Mouse (Mus musculus) C2C12 (cell line): ENCODE measurements around the gene Ugt1a5. TPM values are rescaled to one million over a fixed set of nuclear protein-coding genes. Genes with fewer than 3 reads are reported as not detected.

Experiments used
- H3K27me3 ChIP-seq: one replicate; pipeline ENCODE4 v1.6.1; 2011; ENCODE audit not compliant: control insufficient read depth, insufficient read depth, insufficient read length
- H3K36me3 ChIP-seq: one replicate; pipeline ENCODE4 v1.6.1; 2011; ENCODE audit not compliant: control insufficient read depth, insufficient read depth
- H3K4me3 ChIP-seq: one replicate; pipeline ENCODE4 v1.5.1; 2011; ENCODE audit warnings: mild to moderate bottlenecking, control low read depth; ENCODE audit not compliant: poor library complexity, insufficient read depth, severe bottlenecking
- H3K79me2 ChIP-seq: one replicate; pipeline ENCODE4 v1.6.1; 2011; ENCODE audit not compliant: control insufficient read depth, insufficient read depth
- H3K79me3 ChIP-seq: one replicate; pipeline ENCODE4 v1.6.1; 2011; ENCODE audit warnings: low read depth, control low read depth
- H3ac ChIP-seq: one replicate; pipeline ENCODE3; 2011; ENCODE audit warnings: low read depth; ENCODE audit not compliant: control insufficient read depth, insufficient read length
- CEBPB ChIP-seq: IDR thresholded peaks from one replicate; pipeline ENCODE4 v1.6.1; 2011; ENCODE audit warnings: low read depth, mild to moderate bottlenecking, control low read depth, moderate library complexity
- CTCF ChIP-seq: IDR thresholded peaks from one replicate; pipeline ENCODE4 v1.5.1; 2011; ENCODE audit not compliant: control insufficient read depth, insufficient read depth, insufficient read length
- FOSL1 ChIP-seq: IDR thresholded peaks from one replicate; pipeline ENCODE4 v1.8.0; 2011; ENCODE audit warnings: mild to moderate bottlenecking, low read length; ENCODE audit not compliant: poor library complexity, insufficient read depth, severe bottlenecking
- MAX ChIP-seq: IDR thresholded peaks from one replicate; pipeline ENCODE4 v1.6.1; 2011; ENCODE audit warnings: mild to moderate bottlenecking, control low read depth
- MYOD1 ChIP-seq: IDR thresholded peaks from one replicate; pipeline ENCODE4 v1.6.1; 2011; ENCODE audit warnings: low read depth; ENCODE audit not compliant: control insufficient read depth, insufficient read length
- MYOG ChIP-seq: IDR thresholded peaks from one replicate; pipeline ENCODE4 v1.6.1; 2011; ENCODE audit not compliant: control insufficient read depth, insufficient read length; ENCODE audit errors: extremely low read depth
- USF1 ChIP-seq: IDR thresholded peaks from one replicate; pipeline ENCODE4 v1.6.1; 2011; ENCODE audit warnings: low read depth, mild to moderate bottlenecking, control low read depth, moderate library complexity
- polyA plus RNA-seq: library from polyadenylated mRNA; unstranded; fragments of >200 nt; fragmentation: generic; extraction: Trizol; gene quantifications from one replicate; pipeline ENCODE4 v1.2.1, GENCODE M21; 2012; ENCODE audit warnings: missing spikeins

The Ugt1a5 gene
- polyA plus RNA-seq, 1 experiment = not detected

GRCm38 (mm10) chr1:88192136-88192535, 26.3 kb downstream of the Ugt1a5 start:
- Histone ChIP-seq H3K27me3 (peaks cover 4% of the 10 kb centered on the region), H3K4me3 (no peak overlapping the region), H3K79me2 (no peaks in the 10 kb centered on the region), H3K79me3 (no peaks in the 10 kb centered on the region), H3ac (no peak overlapping the region), H3K36me3 (no peaks in the 10 kb centered on the region)
- TF ChIP-seq MAX = no peak
- TF ChIP-seq CTCF = no peak
- no peak for TF ChIP-seq CEBPB
- TF ChIP-seq FOSL1 = no peak
- no peak for TF ChIP-seq USF1
- no peak for TF ChIP-seq MYOD1
- no peak for TF ChIP-seq MYOG

GRCm38 (mm10) chr1:88195687-88196086, 29.9 kb downstream of the Ugt1a5 start:
- H3K27me3 ChIP-seq = peaks cover 20% of the 10 kb centered on the region
- H3K4me3 ChIP-seq = no peak overlapping the region
- H3ac ChIP-seq = no peak overlapping the region
- no peak for TF ChIP-seq USF1
- no peak for TF ChIP-seq MYOG
- TF ChIP-seq CEBPB = no peak
- TF ChIP-seq CTCF = no peak
- TF ChIP-seq MAX = no peak
- no peak for TF ChIP-seq FOSL1
- no peak for TF ChIP-seq MYOD1
- no peaks in the 10 kb centered on the region for H3K79me3 ChIP-seq
- H3K79me2 ChIP-seq = no peaks in the 10 kb centered on the region
- H3K36me3 ChIP-seq = no peaks in the 10 kb centered on the region

- Histone ChIP-seq H3K79me3 (no peaks in the 10 kb centered on the region), H3K4me3 (no peak overlapping the region), H3K79me2 (no peaks in the 10 kb centered on the region), H3K27me3 (peaks cover 24% of the 10 kb centered on the region), H3K36me3 (no peaks in the 10 kb centered on the region), H3ac (no peak overlapping the region)
- TF ChIP-seq CEBPB (no peak), MYOD1 (no peak), CTCF (no peak), USF1 (no peak), FOSL1 (no peak), MAX (no peak), MYOG (no peak)
Observed at GRCm38 (mm10) chr1:88197443-88197842, 31.6 kb downstream of the Ugt1a5 start.

- Histone ChIP-seq H3K79me2 (no peaks in the 10 kb centered on the region), H3K4me3 (no peak overlapping the region), H3ac (no peak overlapping the region), H3K79me3 (no peaks in the 10 kb centered on the region), H3K36me3 (no peaks in the 10 kb centered on the region), H3K27me3 (peaks cover 24% of the 10 kb centered on the region)
- no peak for TF ChIP-seq CEBPB
- TF ChIP-seq FOSL1 = no peak
- no peak for TF ChIP-seq USF1
- no peak for TF ChIP-seq CTCF
- TF ChIP-seq MYOD1 = no peak
- no peak for TF ChIP-seq MAX
- TF ChIP-seq MYOG = no peak
Observed at GRCm38 (mm10) chr1:88199996-88200395, 34.2 kb downstream of the Ugt1a5 start.

GRCm38 (mm10) chr1:88200456-88200855, 34.6 kb downstream of the Ugt1a5 start, which contains the start of gene Ugt1a2:
Gene Ugt1a2, plus strand, starts transcription at chr1:88200601.
- Histone ChIP-seq H3ac (no peak within 1 kb of the TSS), H3K79me3 (no peaks in the 10 kb centered on the region), H3K27me3 (peaks cover 24% of the 10 kb centered on the region), H3K36me3 (no peaks in the 10 kb centered on the region), H3K79me2 (no peaks in the 10 kb centered on the region), H3K4me3 (no peak within 1 kb of the TSS)
- no peak for TF ChIP-seq MYOG
- no peak for TF ChIP-seq MYOD1
- TF ChIP-seq CTCF = no peak
- TF ChIP-seq CEBPB = no peak
- TF ChIP-seq MAX = no peak
- no peak for TF ChIP-seq FOSL1
- TF ChIP-seq USF1 = no peak

- TF ChIP-seq CTCF (no peak), MYOD1 (no peak), USF1 (no peak), MYOG (no peak), MAX (no peak), FOSL1 (no peak), CEBPB (no peak)
- no peak within 1 kb of the TSS for H3K4me3 ChIP-seq
- H3K79me2 ChIP-seq = no peaks in the 10 kb centered on the region
- H3K79me3 ChIP-seq = no peaks in the 10 kb centered on the region
- no peak within 1 kb of the TSS for H3ac ChIP-seq
- H3K27me3 ChIP-seq = peaks cover 11% of the 10 kb centered on the region
- no peaks in the 10 kb centered on the region for H3K36me3 ChIP-seq
Observed at GRCm38 (mm10) chr1:88205294-88205922, 39.6 kb downstream of the Ugt1a5 start, which contains the start of gene Dnajb3. Gene Dnajb3, minus strand, starts transcription at chr1:88205782.
